Mouse (Mus musculus): ENCODE results near the gene Prr29.

DNA sequence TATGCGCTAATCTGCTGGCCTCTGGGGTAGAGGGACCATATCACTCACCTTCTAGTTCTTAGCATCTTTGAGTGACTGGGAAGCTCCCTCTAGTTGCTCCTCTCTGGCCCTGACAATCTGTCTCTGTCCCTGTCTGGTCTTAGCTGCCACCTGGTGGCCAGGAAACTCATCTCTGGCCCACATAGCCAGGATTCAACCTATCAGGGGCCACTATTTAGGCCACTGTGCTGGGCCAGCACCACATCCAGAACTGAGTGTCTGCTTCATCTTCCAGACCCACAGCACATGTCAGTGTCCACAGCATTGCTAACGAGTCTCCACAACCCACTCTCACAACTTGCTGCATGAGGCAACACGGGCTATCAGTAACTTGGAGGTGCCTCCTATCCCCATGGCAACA lies 32.4 kb downstream of the Prr29 start:
- TF ChIP-seq CTCF (IDR thresholded peaks at IDR 0.05; ENCODE audit: borderline replicate concordance, extremely low read depth, insufficient read depth, insufficient read length) = peak; percentile 36; the same call in 1 of the 2 replicates
- no peak for TF ChIP-seq POLR2A (IDR thresholded peaks at IDR 0.05; ENCODE audit: borderline replicate concordance, extremely low read depth, insufficient read depth, insufficient read length, poor library complexity, severe bottlenecking)

Measured in brain, embryonic 14.5 days (tissue).